Mouse (Mus musculus) hindbrain, postnatal 0 days (tissue): ENCODE measurements at regions not wholly inside any gene's neighbourhood (a gene's known extent, or its start where the extent isn't known, plus 50 kb on each side); places are given as distances from the start of the nearest gene placed in this dataset.

Source experiments
- ATAC-seq: fragments of 200-750 bp; cut with Nextera tagmentation; 2 replicates; pipeline ENCODE4 v1.8.0; 2017; ENCODE audit warnings: mild to moderate bottlenecking, moderate TSS enrichment, moderate library complexity
- DNase-seq: peaks from one replicate; pipeline ENCODE4 v3.0.0-alpha.2; 2015; ENCODE audit warnings: low spot score
- H3K27ac ChIP-seq: fragments of 300-500 bp; sonication (generic); 2 replicates; pipeline ENCODE4 v1.5.1; 2014; ENCODE audit warnings: mild to moderate bottlenecking
- H3K27me3 ChIP-seq: fragments of 300-500 bp; sonication (generic); 2 replicates; pipeline ENCODE4 v1.6.1; 2014; ENCODE audit warnings: low read length, mixed read lengths; ENCODE audit not compliant: insufficient read depth
- H3K36me3 ChIP-seq: fragments of 300-500 bp; sonication (generic); 2 replicates; pipeline ENCODE4 v1.6.1; 2014; ENCODE audit warnings: low read length, mixed read lengths; ENCODE audit not compliant: insufficient read depth
- H3K4me1 ChIP-seq: fragments of 300-500 bp; sonication (generic); 2 replicates; pipeline ENCODE4 v1.6.1; 2014; ENCODE audit warnings: antibody characterized with exemption, low read length, mixed read lengths; ENCODE audit not compliant: insufficient read depth
- H3K4me2 ChIP-seq: fragments of 300-500 bp; sonication (generic); 2 replicates; pipeline ENCODE4 v1.6.1; 2014; ENCODE audit warnings: low read depth, mild to moderate bottlenecking, low read length, moderate library complexity, mixed read lengths
- H3K4me3 ChIP-seq: fragments of 300-500 bp; sonication (generic); 2 replicates; pipeline ENCODE4 v1.5.1; 2014; ENCODE audit warnings: low read length
- H3K9ac ChIP-seq: fragments of 300-500 bp; sonication (generic); replicated peaks from 2 replicates; pipeline ENCODE4 v1.6.1; 2014; ENCODE audit warnings: mild to moderate bottlenecking, low read length, moderate library complexity, mixed read lengths
- H3K9me3 ChIP-seq: fragments of 300-500 bp; sonication (generic); 2 replicates; pipeline ENCODE4 v1.6.1; 2016; ENCODE audit warnings: low read length, mixed read lengths
- CTCF ChIP-seq: IDR thresholded peaks from 2 replicates; pipeline ENCODE4 v1.5.1; 2016; ENCODE audit warnings: antibody characterized with exemption, control low read depth, low read depth
- WGBS: fragments of 180-500 bp; shearing (Covaris S2); extraction: QIAGEN DNeasy Blood & Tissue Kit; methylation state at CpG from one replicate; pipeline ENCODE4 v1.1.7; 2014; 5-methylcytosine and 5-hydroxymethylcytosine counted together

DNA sequence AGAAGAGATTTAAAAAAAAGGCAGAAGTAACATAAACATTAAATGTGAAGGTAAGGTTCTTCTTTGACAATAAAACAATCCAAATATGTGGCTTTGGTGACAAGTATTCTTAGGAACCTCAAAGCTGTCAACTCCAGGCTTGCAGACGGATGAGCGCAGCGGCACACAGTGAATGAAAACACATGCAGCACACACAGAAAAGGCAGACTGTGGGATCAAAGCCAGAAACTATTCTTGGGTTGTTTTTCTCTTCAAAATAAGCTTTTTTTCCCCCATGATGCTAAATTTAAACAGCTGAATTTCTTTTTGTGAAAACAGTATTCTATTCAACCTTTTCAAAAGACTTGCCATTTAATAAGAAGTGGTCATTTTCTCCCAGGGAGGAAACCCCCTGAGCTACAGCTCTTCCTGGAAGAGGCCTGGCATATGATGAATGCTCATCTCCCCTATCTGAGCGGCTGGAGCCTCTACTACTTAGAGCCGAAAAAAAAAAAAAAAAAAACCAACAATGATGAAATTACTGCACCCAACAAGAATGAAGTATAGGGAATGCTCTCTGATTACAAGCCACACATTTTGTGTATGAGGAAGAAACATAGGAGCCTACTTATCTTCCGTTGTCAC lies 648.9 kb upstream of the Tbl1xr1 start:
- Histone ChIP-seq H3K27me3 (no peaks in the 10 kb centered on the region), H3K9ac (no peak overlapping the region), H3K4me3 (no peak overlapping the region), H3K4me2 (no peak overlapping the region), H3K9me3 (no peaks in the 10 kb centered on the region), H3K27ac (no peak overlapping the region), H3K4me1 (no peaks in the 10 kb centered on the region), H3K36me3 (no peaks in the 10 kb centered on the region)
- WGBS = 39% methylated on average over 6 of the region's 6 CpGs
- ATAC-seq (no peak), DNase-seq (peak; percentile 64)
- TF ChIP-seq CTCF = no peak

DNA sequence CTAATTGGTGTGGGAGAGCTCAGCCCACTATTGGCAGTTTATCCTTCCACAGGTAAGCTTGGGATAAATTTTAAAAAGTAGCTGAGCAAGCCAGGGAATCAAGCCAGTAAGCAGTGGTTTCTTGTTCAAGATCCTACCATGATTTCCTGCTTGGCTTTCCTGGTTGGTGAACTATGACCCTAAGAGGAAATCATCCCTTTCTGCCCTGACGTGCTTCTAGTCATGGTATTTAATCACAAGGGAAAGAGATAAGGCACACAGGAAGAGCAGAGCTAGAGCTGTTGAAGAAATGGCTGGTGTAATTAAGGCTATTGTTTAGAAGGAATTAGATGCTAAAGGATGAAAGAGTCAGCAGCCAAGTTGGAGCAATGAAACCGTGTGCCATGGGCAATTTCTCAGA lies 648.3 kb upstream of the Tbl1xr1 start:
- H3K4me1 ChIP-seq = no peaks in the 10 kb centered on the region
- DNase-seq (no peak), ATAC-seq (no peak)
- H3K36me3 ChIP-seq = no peaks in the 10 kb centered on the region
- H3K27me3 ChIP-seq = no peaks in the 10 kb centered on the region
- no peak for TF ChIP-seq CTCF
- no peak overlapping the region for H3K4me2 ChIP-seq
- no peaks in the 10 kb centered on the region for H3K9me3 ChIP-seq
- no peak overlapping the region for H3K9ac ChIP-seq
- H3K27ac ChIP-seq = no peak overlapping the region
- no peak overlapping the region for H3K4me3 ChIP-seq
- 36% methylated on average over 2 of the region's 2 CpGs for WGBS

DNA sequence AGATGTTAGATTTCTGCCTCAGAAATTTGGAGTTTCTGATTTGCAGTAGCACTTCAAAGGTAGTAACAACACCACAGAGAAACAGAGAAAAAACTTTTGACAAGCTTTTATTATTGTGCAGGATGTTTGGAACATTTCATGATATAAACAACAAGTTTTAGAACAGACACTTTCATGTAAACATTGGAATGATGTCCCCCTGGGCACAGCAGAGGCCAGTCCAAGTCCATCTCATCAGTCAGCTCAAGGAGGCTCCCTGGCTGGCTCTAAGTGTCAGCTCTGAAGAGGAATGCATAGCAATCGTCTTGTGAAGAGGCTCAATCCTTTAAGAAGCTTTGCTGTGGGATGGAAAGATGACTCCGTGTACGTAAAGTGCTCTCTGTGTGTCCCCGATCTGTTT lies 612.2 kb upstream of the Tbl1xr1 start:
- H3K4me2 ChIP-seq = no peak overlapping the region
- no peak for TF ChIP-seq CTCF
- no peaks in the 10 kb centered on the region for H3K9me3 ChIP-seq
- H3K36me3 ChIP-seq = no peaks in the 10 kb centered on the region
- H3K27ac ChIP-seq = no peak overlapping the region
- no peaks in the 10 kb centered on the region for H3K4me1 ChIP-seq
- H3K9ac ChIP-seq = no peak overlapping the region
- DNase-seq (no peak), ATAC-seq (no peak)
- 64% methylated on average over 4 of the region's 4 CpGs for WGBS
- no peaks in the 10 kb centered on the region for H3K27me3 ChIP-seq
- no peak overlapping the region for H3K4me3 ChIP-seq

DNA sequence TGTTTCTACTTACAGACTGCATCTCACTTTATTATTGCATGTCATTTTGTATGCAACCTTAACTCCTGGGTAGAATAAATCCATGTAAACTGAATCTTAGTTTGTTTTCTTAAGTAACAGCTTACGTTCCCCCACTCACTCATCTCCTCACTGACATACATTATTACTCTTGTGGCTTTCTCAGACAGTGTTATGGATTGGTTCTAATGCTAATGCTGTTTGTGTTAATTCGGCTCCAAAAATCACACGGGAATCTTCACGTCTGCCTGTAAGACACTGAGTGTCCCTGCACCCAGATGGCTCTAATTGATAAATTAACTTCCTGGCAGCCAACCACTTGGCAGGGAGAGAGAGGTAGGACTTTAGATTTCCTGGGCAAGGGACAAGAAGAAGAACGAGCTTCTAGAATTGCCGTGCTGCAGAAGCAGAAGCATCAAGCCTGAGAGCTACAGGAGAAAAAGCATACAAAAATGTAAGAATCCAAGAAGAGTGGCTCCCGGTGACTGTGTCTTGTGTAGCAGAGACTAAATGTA lies 610.3 kb upstream of the Tbl1xr1 start:
- Histone ChIP-seq H3K9ac (no peak overlapping the region), H3K4me2 (peak overlapping the region; percentile 27), H3K4me3 (no peak overlapping the region), H3K4me1 (no peaks in the 10 kb centered on the region), H3K9me3 (no peaks in the 10 kb centered on the region), H3K27me3 (no peaks in the 10 kb centered on the region), H3K27ac (no peak overlapping the region), H3K36me3 (no peaks in the 10 kb centered on the region)
- DNase-seq = peak; percentile 69
- TF ChIP-seq CTCF = no peak
- WGBS = 25% methylated on average over 7 of the region's 7 CpGs
- ATAC-seq = peak; percentile 47; the same call in 1 of the 2 replicates

DNA sequence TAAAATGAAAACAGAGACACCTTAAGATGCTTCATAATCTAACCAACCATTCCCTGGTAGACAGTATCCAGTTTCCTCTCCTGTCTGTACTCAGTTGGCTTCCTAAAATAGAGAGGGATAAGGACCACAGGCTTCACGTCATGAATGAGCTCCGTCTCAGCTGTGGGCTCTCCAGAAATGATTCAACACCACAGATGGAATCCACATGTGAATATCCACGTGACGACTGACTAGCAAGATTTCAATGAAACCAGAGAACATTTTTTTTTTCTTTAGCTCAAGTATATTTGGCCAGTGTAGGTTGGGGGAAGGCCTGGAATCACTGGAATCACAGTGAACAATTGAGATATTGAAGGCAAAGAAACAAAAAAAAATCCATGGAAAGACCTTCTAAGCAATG lies 599.1 kb upstream of the Tbl1xr1 start:
- Histone ChIP-seq H3K27ac (no peak overlapping the region), H3K9me3 (no peaks in the 10 kb centered on the region), H3K4me2 (no peak overlapping the region), H3K9ac (no peak overlapping the region), H3K36me3 (no peaks in the 10 kb centered on the region), H3K27me3 (no peaks in the 10 kb centered on the region), H3K4me3 (no peak overlapping the region), H3K4me1 (no peaks in the 10 kb centered on the region)
- DNase-seq (no peak), ATAC-seq (no peak)
- TF ChIP-seq CTCF = no peak
- 80% methylated on average over 4 of the region's 4 CpGs for WGBS

DNA sequence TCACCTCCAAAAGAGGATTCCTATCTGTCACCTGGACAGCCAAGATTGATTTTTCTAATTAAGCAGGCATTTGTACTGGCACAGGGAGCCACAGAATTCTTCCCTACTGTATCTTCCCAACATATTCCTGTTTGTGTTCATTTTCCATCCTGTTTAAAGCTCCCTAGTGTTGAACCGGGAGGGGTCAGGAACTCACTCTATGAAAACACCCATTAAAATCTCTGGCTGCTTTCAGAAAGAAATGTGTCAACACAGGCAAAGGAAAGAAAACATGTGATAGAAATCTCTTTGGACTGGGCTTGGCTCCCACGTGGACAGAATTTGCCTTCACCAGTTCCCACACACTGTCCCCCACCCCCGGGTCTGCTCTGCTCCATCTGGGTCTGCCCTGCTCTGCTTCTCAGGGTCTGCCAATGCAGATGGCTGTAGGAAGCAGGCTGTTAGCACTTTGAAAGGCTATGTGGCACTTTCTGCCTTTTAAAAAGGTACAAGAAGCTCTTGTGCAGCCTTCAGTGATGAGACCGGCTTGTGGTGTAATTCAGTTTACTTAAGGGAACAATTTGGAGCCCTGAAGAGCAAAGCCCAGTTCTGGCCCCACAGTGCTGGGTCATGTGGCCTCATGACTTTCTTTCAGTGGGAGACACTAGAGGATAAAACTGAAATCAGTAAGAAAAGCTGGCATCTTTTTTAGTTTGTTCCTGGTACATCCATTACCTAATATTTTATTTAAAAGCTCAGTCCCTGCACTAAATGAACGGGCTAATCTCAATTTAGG lies 597.2 kb upstream of the Tbl1xr1 start:
- DNase-seq (peak; percentile 36), ATAC-seq (peak; percentile 76)
- TF ChIP-seq CTCF = no peak
- H3K27ac ChIP-seq = peak overlapping the region; percentile 37; the same call in 1 of the 2 replicates
- WGBS = 29% methylated on average over 5 of the region's 5 CpGs
- no peaks in the 10 kb centered on the region for H3K9me3 ChIP-seq
- H3K4me2 ChIP-seq = no peak overlapping the region
- H3K4me1 ChIP-seq = no peaks in the 10 kb centered on the region
- no peak overlapping the region for H3K9ac ChIP-seq
- no peaks in the 10 kb centered on the region for H3K36me3 ChIP-seq
- H3K4me3 ChIP-seq = no peak overlapping the region
- no peaks in the 10 kb centered on the region for H3K27me3 ChIP-seq

DNA sequence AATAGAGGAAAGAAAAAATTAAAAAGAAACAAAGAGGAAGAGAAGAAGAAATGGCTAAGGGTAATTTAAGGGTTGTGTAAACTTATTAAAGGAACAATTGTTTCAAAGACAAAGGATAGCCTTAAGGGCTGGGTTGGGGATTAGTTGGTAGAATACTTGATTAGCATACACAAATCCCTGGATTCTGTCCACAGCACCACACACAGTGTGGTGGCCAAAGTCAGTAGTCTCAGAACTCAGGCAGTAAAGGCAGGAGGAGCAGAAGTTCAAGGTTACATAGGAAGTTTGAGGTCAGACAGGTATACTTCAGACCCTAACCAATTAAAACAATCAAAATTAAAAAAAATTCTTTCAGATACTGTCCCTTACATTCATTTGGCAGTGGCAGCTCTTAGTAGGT lies 596.6 kb upstream of the Tbl1xr1 start:
- no peaks in the 10 kb centered on the region for H3K36me3 ChIP-seq
- DNase-seq (no peak), ATAC-seq (no peak)
- H3K4me3 ChIP-seq = no peak overlapping the region
- no peaks in the 10 kb centered on the region for H3K9me3 ChIP-seq
- TF ChIP-seq CTCF = no peak
- H3K4me1 ChIP-seq = no peaks in the 10 kb centered on the region
- no peak overlapping the region for H3K27ac ChIP-seq
- H3K9ac ChIP-seq = no peak overlapping the region
- H3K4me2 ChIP-seq = no peak overlapping the region
- H3K27me3 ChIP-seq = no peaks in the 10 kb centered on the region
